Mouse (Mus musculus): ENCODE measurements around the gene Ablim1.

- TF ChIP-seq CTCF (IDR thresholded peaks at IDR 0.05; ENCODE audit: low read depth) (peak; percentile 19; the same call in 1 of the 2 replicates), EP300 (IDR thresholded peaks at IDR 0.05; ENCODE audit: low read depth) (no peak)
Observed at GRCm38 (mm10) chr19:57138045-57138444, 176.7 kb downstream of the Ablim1 start.
